Mouse (Mus musculus) midbrain, embryonic 12.5 days (tissue): ENCODE measurements around the gene Rnf150. TPM values are rescaled to one million over a fixed set of nuclear protein-coding genes. Genes with fewer than 3 reads are reported as not detected.

Experiments
- ATAC-seq: fragments of 200-750 bp; cut with Nextera tagmentation; 2 replicates; pipeline ENCODE4 v1.8.0; 2017; ENCODE audit warnings: low read depth, moderate TSS enrichment, moderate library complexity; ENCODE audit not compliant: low FRiP score
- H3K27ac ChIP-seq: fragments of 300-500 bp; sonication (generic); replicated peaks from 2 replicates; pipeline ENCODE4 v1.5.1; 2016; ENCODE audit warnings: mild to moderate bottlenecking
- H3K27me3 ChIP-seq: fragments of 300-500 bp; sonication (generic); 2 replicates; pipeline ENCODE4 v1.6.1; 2016; ENCODE audit warnings: mild to moderate bottlenecking
- H3K36me3 ChIP-seq: fragments of 300-500 bp; sonication (generic); 2 replicates; pipeline ENCODE4 v1.6.1; 2016
- H3K4me1 ChIP-seq: fragments of 300-500 bp; sonication (generic); 2 replicates; pipeline ENCODE4 v1.6.1; 2016
- H3K4me2 ChIP-seq: fragments of 300-500 bp; sonication (generic); replicated peaks from 2 replicates; pipeline ENCODE4 v1.6.1; 2016; ENCODE audit warnings: mild to moderate bottlenecking, moderate library complexity
- H3K4me3 ChIP-seq: fragments of 300-500 bp; sonication (generic); 2 replicates; pipeline ENCODE4 v1.5.1; 2016; ENCODE audit warnings: mild to moderate bottlenecking
- H3K9ac ChIP-seq: fragments of 300-500 bp; sonication (generic); replicated peaks from 2 replicates; pipeline ENCODE4 v1.6.1; 2016; ENCODE audit warnings: mild to moderate bottlenecking, moderate library complexity
- H3K9me3 ChIP-seq: fragments of 300-500 bp; sonication (generic); 2 replicates; pipeline ENCODE4 v1.6.1; 2016; ENCODE audit warnings: mild to moderate bottlenecking
- whole genome bisulfite sequencing: fragments of 180-500 bp; shearing (Covaris S2); methylation state at CpG from one replicate; pipeline ENCODE4 v1.1.7; 2016; 5-methylcytosine and 5-hydroxymethylcytosine counted together
- polyA plus RNA-seq: library from polyadenylated mRNA; unstranded; fragments of >200 nt; fragmentation: Nextera tagmentation; extraction: Ambion mirVana; gene quantifications from 2 replicates; pipeline ENCODE4 v1.2.1, GENCODE M21; 2016

The Rnf150 gene
- polyA plus RNA-seq, 1 experiment from 2014 or later, result 2.1 TPM

GRCm38 (mm10) chr8:83038575-83038974 lies 175.4 kb downstream of the Rnf150 start:
- Histone ChIP-seq H3K4me2 (no peak overlapping the region), H3K4me3 (no peak overlapping the region), H3K27me3 (no peaks in the 10 kb centered on the region), H3K9ac (no peak overlapping the region), H3K36me3 (0 out of 2 replicates have a peak, but pooled peaks cover 3% of the 10 kb centered on the region), H3K27ac (no peak overlapping the region), H3K4me1 (no peaks in the 10 kb centered on the region), H3K9me3 (no peaks in the 10 kb centered on the region)
- WGBS, result 92% methylated on average over 10 of the region's 10 CpGs
- no peak for ATAC-seq

GRCm38 (mm10) chr8:83041440-83041839 lies 178.3 kb downstream of the Rnf150 start:
- Histone ChIP-seq H3K36me3 (0 out of 2 replicates have a peak, but pooled peaks cover under 1% of the 10 kb centered on the region), H3K4me2 (no peak overlapping the region), H3K9ac (no peak overlapping the region), H3K4me3 (no peak overlapping the region), H3K27ac (no peak overlapping the region), H3K4me1 (no peaks in the 10 kb centered on the region), H3K9me3 (no peaks in the 10 kb centered on the region), H3K27me3 (no peaks in the 10 kb centered on the region)
- 92% methylated on average over 4 of the region's 4 CpGs for WGBS
- ATAC-seq, result no peak

DNA sequence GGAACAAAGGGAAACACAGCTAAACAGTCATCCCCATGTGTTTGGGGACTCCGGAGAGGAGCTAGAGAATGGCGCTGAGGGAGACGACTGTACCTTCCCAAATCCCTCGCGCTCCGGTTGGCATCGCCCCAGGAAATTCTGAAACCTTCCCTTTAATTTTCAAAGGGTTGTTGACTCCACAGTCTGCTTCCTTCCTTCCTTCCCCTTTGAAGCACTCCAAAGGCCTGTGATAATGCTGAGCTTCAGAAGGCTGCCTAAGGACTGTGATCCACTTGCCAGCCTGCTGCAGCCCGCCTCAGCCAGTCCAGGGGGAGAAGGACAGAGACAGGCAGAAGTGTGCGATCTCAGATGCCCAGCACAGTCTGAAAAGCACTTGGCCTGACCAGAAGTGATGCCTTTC lies 183.8 kb downstream of the Rnf150 start:
- H3K9me3 ChIP-seq, result no peaks in the 10 kb centered on the region
- no peak overlapping the region for H3K4me3 ChIP-seq
- no peaks in the 10 kb centered on the region for H3K27me3 ChIP-seq
- H3K9ac ChIP-seq, result no peak overlapping the region
- peaks cover 15% of the 10 kb centered on the region for H3K4me1 ChIP-seq
- H3K4me2 ChIP-seq, result no peak overlapping the region
- no peak for ATAC-seq
- H3K27ac ChIP-seq, result no peak overlapping the region
- 82% methylated on average over 9 of the region's 9 CpGs for WGBS
- no peaks in the 10 kb centered on the region for H3K36me3 ChIP-seq

DNA sequence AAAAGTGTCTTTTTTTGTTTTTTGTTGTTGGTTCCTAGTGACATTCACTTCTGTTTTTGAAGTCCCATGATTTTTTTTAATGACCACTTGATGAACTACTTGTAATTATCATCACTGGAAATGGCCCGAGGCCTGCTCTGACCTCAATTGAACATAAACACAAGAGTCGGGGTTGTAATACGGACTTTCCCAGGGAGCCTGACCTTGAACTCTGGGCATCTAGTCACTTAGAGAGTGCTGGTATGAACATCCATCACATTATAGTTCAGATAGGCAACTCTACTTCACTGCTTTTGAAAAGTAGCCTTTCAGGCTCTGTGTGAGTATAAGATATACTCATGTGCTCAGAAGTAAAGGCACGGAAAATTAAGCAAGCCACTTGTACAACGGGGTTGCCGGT lies 185.4 kb downstream of the Rnf150 start:
- 74% methylated on average over 6 of the region's 6 CpGs for WGBS
- ATAC-seq, result no peak
- no peak overlapping the region for H3K4me3 ChIP-seq
- H3K36me3 ChIP-seq, result no peaks in the 10 kb centered on the region
- H3K9me3 ChIP-seq, result no peaks in the 10 kb centered on the region
- no peak overlapping the region for H3K4me2 ChIP-seq
- H3K9ac ChIP-seq, result no peak overlapping the region
- peaks cover 15% of the 10 kb centered on the region for H3K4me1 ChIP-seq
- peak overlapping the region; percentile 50 for H3K27ac ChIP-seq
- H3K27me3 ChIP-seq, result no peaks in the 10 kb centered on the region

DNA sequence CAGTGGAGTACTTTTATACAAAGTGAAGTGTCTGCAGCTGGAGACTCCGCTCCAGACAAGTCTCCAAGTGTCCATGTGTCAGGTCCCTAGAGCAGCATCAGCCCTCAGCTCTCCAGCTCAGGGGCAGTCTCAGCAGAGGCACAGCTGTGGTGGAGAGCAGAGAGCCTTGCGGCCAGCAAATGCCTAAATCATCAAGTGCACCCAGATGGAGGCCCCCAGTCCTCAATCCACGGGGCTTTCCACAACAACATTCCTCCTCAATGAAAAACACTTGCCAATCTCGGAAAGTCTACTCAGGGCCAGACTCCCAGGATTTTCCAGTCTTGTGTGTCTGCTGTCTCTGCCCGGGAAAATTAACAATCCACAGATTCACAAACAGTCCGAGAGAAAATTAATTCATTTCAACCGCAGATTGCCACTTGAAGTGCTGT lies 186.0 kb downstream of the Rnf150 start:
- no peak overlapping the region for H3K4me3 ChIP-seq
- H3K9ac ChIP-seq, result no peak overlapping the region
- no peaks in the 10 kb centered on the region for H3K36me3 ChIP-seq
- H3K27ac ChIP-seq, result peak overlapping the region; percentile 50
- H3K9me3 ChIP-seq, result no peaks in the 10 kb centered on the region
- no peak overlapping the region for H3K4me2 ChIP-seq
- WGBS, result 26% methylated on average over 7 of the region's 7 CpGs
- H3K27me3 ChIP-seq, result no peaks in the 10 kb centered on the region
- ATAC-seq, result peak; percentile 69
- peaks cover 15% of the 10 kb centered on the region for H3K4me1 ChIP-seq

DNA sequence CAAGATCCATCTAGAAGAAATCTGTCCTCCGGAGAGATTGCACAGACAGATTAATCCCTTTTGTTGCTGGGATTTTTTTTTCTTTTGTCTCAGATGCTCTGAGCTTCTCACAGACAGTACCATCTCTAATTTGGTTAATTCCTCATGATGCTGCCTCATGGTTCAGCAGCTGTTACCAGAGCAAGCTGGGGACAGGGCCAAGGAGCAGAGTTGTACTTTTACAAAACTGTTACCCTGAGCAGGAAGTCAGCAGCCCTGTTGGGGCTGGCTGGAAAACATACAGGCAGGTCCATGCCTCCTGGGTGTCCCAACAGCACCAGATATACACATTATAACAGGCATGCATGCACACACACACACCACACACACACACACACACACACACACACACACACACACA lies 186.5 kb downstream of the Rnf150 start:
- Histone ChIP-seq H3K4me1 (peaks cover 15% of the 10 kb centered on the region), H3K4me2 (no peak overlapping the region), H3K4me3 (no peak overlapping the region), H3K27ac (peak overlapping the region; percentile 50), H3K9ac (no peak overlapping the region), H3K27me3 (no peaks in the 10 kb centered on the region), H3K9me3 (no peaks in the 10 kb centered on the region), H3K36me3 (no peaks in the 10 kb centered on the region)
- peak; percentile 44 for ATAC-seq
- 18% methylated on average over 1 of the region's 1 CpGs for WGBS

GRCm38 (mm10) chr8:83052896-83053295 lies 189.7 kb downstream of the Rnf150 start:
- no peak for ATAC-seq
- no peak overlapping the region for H3K27ac ChIP-seq

GRCm38 (mm10) chr8:83054801-83055200 lies 191.6 kb downstream of the Rnf150 start:
- 85% methylated on average over 3 of the region's 3 CpGs for WGBS
- no peak for ATAC-seq
- H3K4me3 ChIP-seq, result no peak overlapping the region
- no peak overlapping the region for H3K4me2 ChIP-seq
- no peaks in the 10 kb centered on the region for H3K9me3 ChIP-seq
- no peaks in the 10 kb centered on the region for H3K27me3 ChIP-seq
- 0 out of 2 replicates have a peak, but pooled peaks cover under 1% of the 10 kb centered on the region for H3K4me1 ChIP-seq
- H3K9ac ChIP-seq, result no peak overlapping the region
- H3K27ac ChIP-seq, result no peak overlapping the region
- no peaks in the 10 kb centered on the region for H3K36me3 ChIP-seq

More at GRCm38 (mm10) chr8:83052896-83053295, 189.7 kb downstream of the Rnf150 start:
- Histone ChIP-seq H3K9ac (no peak overlapping the region), H3K4me2 (no peak overlapping the region), H3K9me3 (no peaks in the 10 kb centered on the region), H3K36me3 (no peaks in the 10 kb centered on the region), H3K4me1 (peaks cover 15% of the 10 kb centered on the region), H3K4me3 (no peak overlapping the region), H3K27me3 (no peaks in the 10 kb centered on the region)
- WGBS, result 92% methylated on average over 4 of the region's 4 CpGs

DNA sequence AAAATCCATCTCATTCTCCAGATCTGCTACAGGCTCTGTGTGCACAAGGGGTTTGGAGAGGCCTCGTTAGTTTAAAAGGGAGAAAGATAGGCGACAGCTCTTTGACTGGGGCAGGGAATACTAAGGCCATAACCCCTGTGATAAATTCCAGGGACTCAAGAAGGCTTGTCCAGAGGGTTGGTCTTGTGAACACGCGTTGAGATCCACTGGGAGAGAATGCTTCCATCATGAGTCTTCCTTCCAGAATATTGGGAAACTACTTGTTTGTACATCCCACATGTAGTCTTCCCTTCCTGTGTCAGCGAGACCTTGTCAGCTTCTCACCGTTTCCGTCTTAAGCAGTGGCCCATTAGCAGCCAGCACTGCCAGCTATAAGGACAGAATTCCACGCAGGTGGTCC lies 195.8 kb downstream of the Rnf150 start:
- Histone ChIP-seq H3K36me3 (no peaks in the 10 kb centered on the region), H3K4me1 (no peaks in the 10 kb centered on the region), H3K9me3 (no peaks in the 10 kb centered on the region), H3K4me3 (no peak overlapping the region), H3K4me2 (no peak overlapping the region), H3K27ac (no peak overlapping the region), H3K9ac (no peak overlapping the region), H3K27me3 (no peaks in the 10 kb centered on the region)
- no peak for ATAC-seq
- 89% methylated on average over 8 of the region's 8 CpGs for WGBS

DNA sequence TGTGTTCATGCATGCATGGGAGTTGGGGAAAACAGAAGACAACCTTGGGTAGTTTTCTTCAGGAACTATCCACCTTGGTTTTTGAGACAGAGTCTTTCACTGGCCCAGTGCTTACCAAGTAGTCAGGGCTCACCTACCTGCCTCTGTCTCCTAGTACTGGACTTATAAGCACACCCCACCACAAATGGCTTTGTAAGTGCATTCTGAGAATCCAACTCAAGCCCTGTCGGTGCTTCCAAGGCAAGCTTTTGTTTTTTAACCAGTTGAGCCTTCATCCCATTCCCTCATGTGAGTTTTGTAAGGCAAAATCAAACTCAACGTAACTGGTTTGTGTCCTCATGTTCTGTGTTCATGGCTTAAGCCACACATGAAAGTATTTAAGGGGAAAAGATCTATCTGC lies 196.9 kb downstream of the Rnf150 start:
- no peak overlapping the region for H3K4me2 ChIP-seq
- H3K4me3 ChIP-seq, result no peak overlapping the region
- WGBS, result 87% methylated on average over 2 of the region's 2 CpGs
- H3K9ac ChIP-seq, result no peak overlapping the region
- ATAC-seq, result no peak
- no peaks in the 10 kb centered on the region for H3K4me1 ChIP-seq
- no peaks in the 10 kb centered on the region for H3K36me3 ChIP-seq
- no peaks in the 10 kb centered on the region for H3K9me3 ChIP-seq
- H3K27me3 ChIP-seq, result no peaks in the 10 kb centered on the region
- no peak overlapping the region for H3K27ac ChIP-seq

DNA sequence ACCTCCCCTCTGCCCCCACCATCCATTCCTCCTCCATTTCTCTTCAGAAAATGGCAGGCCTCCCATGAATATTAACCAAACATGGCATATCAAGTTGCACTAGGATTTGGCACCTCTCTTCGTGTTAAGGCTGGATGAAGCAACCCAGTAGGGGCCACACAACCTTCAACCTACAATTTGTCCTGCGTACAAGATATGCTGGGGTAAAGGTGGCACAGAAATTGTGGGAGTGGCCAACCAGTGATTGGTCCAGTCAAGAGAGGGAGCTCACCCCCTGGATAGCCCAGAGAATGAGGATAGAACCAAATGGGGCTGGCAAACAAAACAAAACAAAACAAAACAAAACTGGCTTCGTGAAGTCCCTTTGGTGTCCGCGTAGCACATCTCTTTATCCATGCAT lies 198.1 kb downstream of the Rnf150 start:
- Histone ChIP-seq H3K4me2 (no peak overlapping the region), H3K36me3 (no peaks in the 10 kb centered on the region), H3K27ac (no peak overlapping the region), H3K9me3 (no peaks in the 10 kb centered on the region), H3K4me1 (no peaks in the 10 kb centered on the region), H3K27me3 (no peaks in the 10 kb centered on the region), H3K9ac (no peak overlapping the region), H3K4me3 (no peak overlapping the region)
- 75% methylated on average over 5 of the region's 5 CpGs for WGBS
- no peak for ATAC-seq

DNA sequence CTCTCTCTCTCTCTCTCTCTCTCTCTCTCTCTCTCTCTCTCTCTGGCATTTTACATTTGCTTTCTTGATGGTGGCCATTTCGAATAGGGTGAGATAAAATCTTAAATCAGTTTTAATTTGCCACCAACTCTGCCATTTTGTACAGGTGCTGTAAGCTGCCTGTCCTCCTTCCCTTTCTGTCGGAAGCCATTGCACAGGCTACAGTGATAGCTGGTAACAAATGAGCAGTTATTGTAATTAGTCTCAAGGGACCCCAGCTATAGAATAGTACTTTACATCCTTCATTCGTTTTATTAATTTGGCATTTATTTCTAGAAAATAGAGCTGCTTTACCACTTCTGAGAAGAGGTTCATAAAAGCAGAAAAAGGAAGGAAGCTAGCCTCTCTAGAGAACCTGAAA lies 198.7 kb downstream of the Rnf150 start:
- Histone ChIP-seq H3K9me3 (no peaks in the 10 kb centered on the region), H3K4me2 (no peak overlapping the region), H3K27me3 (no peaks in the 10 kb centered on the region), H3K9ac (no peak overlapping the region), H3K36me3 (no peaks in the 10 kb centered on the region), H3K4me3 (no peak overlapping the region), H3K4me1 (no peaks in the 10 kb centered on the region), H3K27ac (no peak overlapping the region)
- ATAC-seq, result no peak
- WGBS, result 91% methylated on average over 3 of the region's 3 CpGs

DNA sequence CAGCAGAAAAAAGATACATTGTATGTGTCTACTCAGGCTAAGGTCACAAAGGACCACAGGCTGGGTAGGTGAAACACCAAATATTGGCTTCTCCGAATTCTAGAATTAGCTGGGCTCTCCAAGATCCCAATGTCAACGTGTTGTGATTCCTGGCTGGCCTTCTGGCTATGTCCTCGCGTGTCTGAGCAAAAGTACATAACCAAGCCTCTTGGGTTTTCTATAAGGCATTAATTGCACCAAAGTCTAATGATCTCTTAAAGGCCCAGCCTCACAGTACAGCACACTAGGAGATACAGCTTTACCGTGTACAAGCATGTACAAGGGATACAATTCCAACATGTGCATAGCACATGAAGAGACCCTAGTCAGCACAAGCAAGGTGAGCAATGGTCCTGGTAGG lies 199.1 kb downstream of the Rnf150 start:
- H3K36me3 ChIP-seq, result no peaks in the 10 kb centered on the region
- no peak overlapping the region for H3K27ac ChIP-seq
- H3K27me3 ChIP-seq, result no peaks in the 10 kb centered on the region
- H3K4me2 ChIP-seq, result no peak overlapping the region
- 85% methylated on average over 5 of the region's 5 CpGs for WGBS
- H3K9ac ChIP-seq, result no peak overlapping the region
- ATAC-seq, result no peak
- no peak overlapping the region for H3K4me3 ChIP-seq
- H3K4me1 ChIP-seq, result no peaks in the 10 kb centered on the region
- no peaks in the 10 kb centered on the region for H3K9me3 ChIP-seq
